Mouse (Mus musculus): Measurements from ENCODE around the gene Sned1.
A peak's percentile ranks its signal among the peaks of the same experiment; 100 is the strongest.
"Not testable (repeated sequence)": the region's sequence is repeated elsewhere in the genome, so short reads cannot be mapped to it uniquely, and the experiment has no call there.

Gene Sned1

GRCm38 (mm10) chr1:93229221-93229620 lies 6.4 kb upstream of the Sned1 start:
- DNase-seq (ENCODE audit: low read depth, low spot score) = peak; percentile 55

GRCm38 (mm10) chr1:93229626-93230025 lies 6.0 kb upstream of the Sned1 start:
- no peak for DNase-seq (ENCODE audit: low read depth, low spot score)

GRCm38 (mm10) chr1:93236545-93236924 lies 894 bp downstream of the Sned1 start:
- no peak for DNase-seq (ENCODE audit: low read depth, low spot score)

- no peak for DNase-seq (ENCODE audit: low read depth, low spot score)
Measured at GRCm38 (mm10) chr1:93237676-93238075, 2.0 kb downstream of the Sned1 start.

- no peak for DNase-seq (ENCODE audit: low read depth, low spot score)
Measured at GRCm38 (mm10) chr1:93238201-93238600, 2.6 kb downstream of the Sned1 start.

- DNase-seq (ENCODE audit: low read depth, low spot score) = no peak
Measured at GRCm38 (mm10) chr1:93245936-93246335, 10.3 kb downstream of the Sned1 start.

GRCm38 (mm10) chr1:93252586-93252985 lies 16.9 kb downstream of the Sned1 start:
- no peak for DNase-seq (ENCODE audit: low read depth, low spot score)

GRCm38 (mm10) chr1:93255761-93256160 lies 20.1 kb downstream of the Sned1 start:
- DNase-seq (ENCODE audit: low read depth, low spot score) = no peak

GRCm38 (mm10) chr1:93257560-93257959 lies 21.9 kb downstream of the Sned1 start:
- DNase-seq (ENCODE audit: low read depth, low spot score) = no peak

GRCm38 (mm10) chr1:93267207-93267606 lies 31.6 kb downstream of the Sned1 start:
- DNase-seq (ENCODE audit: low read depth, low spot score) = no peak

GRCm38 (mm10) chr1:93268246-93268645 lies 32.6 kb downstream of the Sned1 start:
- DNase-seq (ENCODE audit: low read depth, low spot score) = no peak

GRCm38 (mm10) chr1:93270516-93271240 lies 35.0 kb downstream of the Sned1 start:
- DNase-seq (ENCODE audit: low read depth, low spot score) = no peak

- no peak for DNase-seq (ENCODE audit: low read depth, low spot score)
Measured at GRCm38 (mm10) chr1:93271751-93272150, 36.1 kb downstream of the Sned1 start.

- no peak for DNase-seq (ENCODE audit: low read depth, low spot score)
Measured at GRCm38 (mm10) chr1:93272409-93272821, 36.8 kb downstream of the Sned1 start.

GRCm38 (mm10) chr1:93275561-93275960 lies 39.9 kb downstream of the Sned1 start:
- DNase-seq (ENCODE audit: low read depth, low spot score) = no peak

- no peak for DNase-seq (ENCODE audit: low read depth, low spot score)
Measured at GRCm38 (mm10) chr1:93277041-93277440, 41.4 kb downstream of the Sned1 start.

GRCm38 (mm10) chr1:93289678-93290214 lies 54.1 kb downstream of the Sned1 start:
- DNase-seq (ENCODE audit: low read depth, low spot score) = no peak

- no peak for DNase-seq (ENCODE audit: low read depth, low spot score)
Measured at GRCm38 (mm10) chr1:93290956-93291355, 55.3 kb downstream of the Sned1 start.

GRCm38 (mm10) chr1:93291591-93291990 lies 56.0 kb downstream of the Sned1 start:
- DNase-seq (ENCODE audit: low read depth, low spot score) = no peak

- no peak for DNase-seq (ENCODE audit: low read depth, low spot score)
Measured at GRCm38 (mm10) chr1:93292006-93292405, 56.4 kb downstream of the Sned1 start.

- not testable (repeated sequence) for DNase-seq (ENCODE audit: low read depth, low spot score)
Measured at GRCm38 (mm10) chr1:93294491-93294890, 58.9 kb downstream of the Sned1 start.

GRCm38 (mm10) chr1:93299791-93300190 lies 64.2 kb downstream of the Sned1 start:
- DNase-seq (ENCODE audit: low read depth, low spot score) = no peak

GRCm38 (mm10) chr1:93300578-93300977 lies 64.9 kb downstream of the Sned1 start:
- no peak for DNase-seq (ENCODE audit: low read depth, low spot score)
